Mouse (Mus musculus): ENCODE measurements around the gene Tspyl3.

The Tspyl3 gene

GRCm38 (mm10) chr2:153225595-153225953, 333 bp upstream of the Tspyl3 start:
- DNase-seq, result no peak

DNA sequence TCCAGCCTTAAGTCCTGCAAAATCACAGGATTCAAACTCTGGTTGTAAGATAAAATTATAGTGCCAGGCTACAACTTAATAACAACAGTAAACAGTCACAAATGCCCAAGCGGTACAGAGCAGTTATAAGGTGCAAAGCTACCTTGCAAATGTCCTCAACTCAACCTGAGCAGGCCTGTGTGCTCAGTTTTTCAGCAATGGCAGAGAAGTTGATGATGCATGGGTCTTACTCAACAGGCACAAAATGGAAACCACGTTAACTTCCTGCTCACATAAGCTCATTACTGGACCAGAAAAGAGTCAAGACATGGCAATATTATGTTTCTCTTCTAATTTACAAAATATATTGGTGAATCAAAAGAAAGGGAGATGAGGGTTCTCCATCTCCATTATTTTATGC, 2.7 kb downstream of the Tspyl3 start:
- DNase-seq, result no peak

- DNase-seq, result no peak
Measured at GRCm38 (mm10) chr2:153222130-153222529, 3.1 kb downstream of the Tspyl3 start.

GRCm38 (mm10) chr2:153221620-153222019, 3.6 kb downstream of the Tspyl3 start:
- no peak for DNase-seq

GRCm38 (mm10) chr2:153218516-153218915, 6.7 kb downstream of the Tspyl3 start:
- DNase-seq, result no peak

DNA sequence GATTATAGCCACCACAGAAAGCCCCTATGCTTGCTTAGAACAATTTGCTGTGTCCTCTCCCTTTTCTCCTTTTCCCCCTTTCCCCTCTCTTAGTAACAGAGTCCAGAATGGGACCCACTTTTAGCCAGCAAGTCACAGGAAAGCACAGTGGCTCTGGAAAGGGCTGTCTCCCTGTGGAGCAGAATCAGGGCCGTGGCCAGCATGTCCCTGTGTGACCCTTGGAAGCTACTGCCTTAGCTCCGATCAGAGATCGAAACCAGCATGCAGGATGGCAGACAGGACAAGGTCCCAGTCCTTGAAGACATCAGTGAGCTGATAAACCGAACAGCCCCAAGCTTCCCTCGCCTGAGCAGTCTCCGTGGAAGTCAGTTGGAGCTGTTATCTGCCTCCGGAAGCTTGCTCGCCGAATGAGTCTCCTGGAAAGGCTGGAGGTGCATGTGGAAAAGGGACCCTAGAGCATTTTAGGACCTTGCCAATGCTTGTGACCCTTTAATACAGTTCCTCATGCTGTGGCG, 7.4 kb downstream of the Tspyl3 start:
- no peak for DNase-seq

DNA sequence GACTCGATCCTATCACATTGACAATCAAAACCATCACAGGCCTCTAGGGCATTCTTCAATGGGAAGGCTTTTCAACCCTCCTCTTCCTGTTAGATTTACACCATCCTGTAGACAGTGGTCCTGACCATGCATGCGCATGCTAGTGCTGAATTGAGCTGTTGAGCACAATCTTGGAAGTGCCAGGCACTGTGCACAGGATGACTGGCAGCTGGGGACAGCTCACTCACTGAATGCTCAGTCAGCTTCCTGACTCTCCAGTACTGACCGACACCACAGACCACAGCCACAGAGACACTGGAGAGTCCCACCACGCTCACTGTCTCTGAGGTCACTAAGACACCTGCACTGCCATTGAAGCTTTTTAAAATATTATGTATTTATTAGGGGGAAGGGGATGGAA, 9.8 kb downstream of the Tspyl3 start:
- no peak for DNase-seq

DNA sequence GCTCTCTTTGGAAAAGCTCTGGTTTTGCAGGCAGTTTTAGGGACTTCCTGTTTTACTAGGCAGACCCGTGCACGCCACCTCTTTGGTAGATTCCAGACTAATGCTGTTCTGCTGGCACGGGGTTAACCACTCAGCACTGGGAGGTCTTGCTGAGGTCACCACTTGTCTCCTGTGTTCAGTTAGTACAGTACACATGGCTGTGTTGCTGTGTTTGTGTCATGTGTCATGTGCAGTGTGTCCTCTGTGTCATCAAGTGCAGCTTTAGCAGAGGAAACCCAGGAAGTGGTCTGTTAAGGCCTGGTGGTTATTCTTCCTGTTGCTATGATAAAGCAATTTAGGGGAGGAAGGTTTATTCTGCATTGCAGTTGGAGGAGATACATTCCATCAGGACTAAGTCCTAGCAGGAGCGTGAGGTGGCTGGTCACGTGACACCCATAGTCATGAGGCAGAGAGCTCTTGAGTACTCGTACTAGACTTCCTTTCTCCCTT, 10.4 kb downstream of the Tspyl3 start:
- no peak for DNase-seq

GRCm38 (mm10) chr2:153213351-153213750, 11.9 kb downstream of the Tspyl3 start:
- DNase-seq, result no peak

- DNase-seq, result no peak
Measured at GRCm38 (mm10) chr2:153211451-153211850, 13.8 kb downstream of the Tspyl3 start.

GRCm38 (mm10) chr2:153209286-153209685, 16.0 kb downstream of the Tspyl3 start:
- no peak for DNase-seq

DNA sequence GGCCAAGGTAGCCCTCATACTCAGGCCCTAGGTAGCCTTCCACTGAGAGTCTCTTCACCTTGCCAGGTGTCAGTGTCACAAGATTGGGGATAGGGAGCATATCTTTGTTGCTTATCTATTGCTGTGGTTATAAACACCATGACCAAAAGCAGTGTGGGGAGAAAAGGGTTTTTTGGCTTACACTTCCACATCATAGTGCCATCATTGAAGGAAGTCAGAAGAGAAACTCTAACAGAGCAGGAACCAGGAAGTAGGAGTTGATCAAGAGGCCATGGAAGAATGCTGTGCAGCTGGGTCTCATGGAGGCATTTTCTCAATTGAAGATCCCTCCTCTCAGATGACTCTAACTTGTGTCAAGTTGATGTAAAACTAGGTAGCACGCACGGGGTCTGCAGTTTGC, 17.1 kb downstream of the Tspyl3 start:
- DNase-seq, result no peak

GRCm38 (mm10) chr2:153202766-153203165, 22.5 kb downstream of the Tspyl3 start:
- DNase-seq, result no peak

- DNase-seq, result no peak
Measured at GRCm38 (mm10) chr2:153199114-153199513, 26.1 kb downstream of the Tspyl3 start.

- DNase-seq, result no peak
Measured at GRCm38 (mm10) chr2:153198485-153198884, 26.8 kb downstream of the Tspyl3 start.

DNA sequence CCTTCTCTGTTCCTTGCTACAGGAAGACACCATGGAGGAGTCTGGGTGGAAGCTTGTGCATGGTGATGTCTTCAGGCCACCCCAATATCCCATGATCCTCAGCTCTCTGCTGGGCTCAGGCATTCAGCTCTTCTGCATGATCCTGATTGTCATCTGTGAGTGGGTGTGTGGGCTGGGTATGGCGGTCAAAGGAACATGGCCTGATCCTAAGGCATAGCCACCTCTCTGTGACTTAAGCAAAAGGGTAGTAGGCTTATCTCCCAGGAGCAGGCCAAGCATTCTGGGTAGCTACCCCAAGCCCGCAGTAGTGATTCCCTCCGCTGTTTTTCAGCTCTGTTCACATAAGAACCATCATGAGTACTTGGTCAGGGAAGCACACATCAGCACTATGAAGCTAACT, 31.0 kb downstream of the Tspyl3 start:
- DNase-seq, result no peak

- DNase-seq, result no peak
Measured at GRCm38 (mm10) chr2:153191242-153191641, 34.0 kb downstream of the Tspyl3 start.

DNA sequence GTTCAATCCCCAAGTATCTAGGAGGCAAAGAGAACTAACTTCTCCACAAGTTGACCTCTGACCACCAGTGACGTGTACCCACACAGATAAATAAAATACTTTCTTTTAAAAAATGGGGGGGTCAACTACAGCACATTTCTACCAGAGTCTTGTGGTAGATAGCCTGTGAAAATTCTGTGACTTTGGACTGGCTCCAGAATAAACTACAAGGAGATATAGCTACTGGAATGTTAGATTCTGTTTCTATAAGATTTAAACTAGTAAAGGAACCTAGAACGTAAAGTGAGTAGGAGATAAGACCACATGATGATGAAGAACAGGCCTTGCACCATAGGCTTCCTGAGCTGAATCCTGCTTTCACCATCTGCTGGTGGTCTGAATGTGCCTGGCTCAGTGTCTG, 37.4 kb downstream of the Tspyl3 start:
- DNase-seq, result no peak

DNA sequence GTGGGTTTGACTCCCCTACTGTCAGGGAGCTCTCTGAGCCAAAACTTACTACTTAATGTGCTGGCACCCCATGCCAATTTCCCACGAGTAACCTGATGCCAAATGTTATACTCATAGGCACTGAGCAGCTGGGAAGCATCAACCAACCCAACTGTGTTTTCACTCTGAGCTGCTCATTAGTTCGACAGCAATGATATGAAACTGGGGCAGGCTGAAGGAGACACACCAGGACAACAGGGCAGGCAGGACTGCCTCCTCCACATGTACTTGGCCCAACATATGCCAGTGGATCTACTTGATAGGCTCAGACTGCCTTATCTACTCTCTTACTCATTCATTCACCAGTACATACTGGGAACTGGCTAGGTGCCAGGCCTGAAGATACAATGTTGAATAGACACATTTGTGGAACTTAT, 39.1 kb downstream of the Tspyl3 start:
- DNase-seq, result no peak

DNA sequence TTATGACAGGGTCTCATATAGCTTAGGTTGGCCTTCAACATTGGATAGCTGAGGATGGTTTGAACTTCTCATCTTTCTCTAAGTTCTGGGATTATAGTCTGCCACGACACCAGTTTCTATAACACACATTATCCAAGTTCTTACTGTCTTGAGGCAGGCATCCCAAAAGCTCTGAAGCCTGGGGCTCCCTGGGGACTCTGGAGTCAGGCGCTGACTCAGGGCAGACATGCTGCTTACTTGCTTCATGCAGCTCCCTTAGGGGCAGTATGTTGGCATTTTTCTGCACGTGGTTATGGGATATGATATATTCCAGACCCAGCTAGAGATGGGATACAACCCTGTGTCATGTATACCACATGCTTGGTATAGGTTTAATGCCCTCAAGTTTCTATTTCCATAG, 45.3 kb downstream of the Tspyl3 start:
- no peak for DNase-seq

- peak; percentile 53 to 55 for DNase-seq
Measured at GRCm38 (mm10) chr2:153179126-153179860, 45.9 kb downstream of the Tspyl3 start.

DNA sequence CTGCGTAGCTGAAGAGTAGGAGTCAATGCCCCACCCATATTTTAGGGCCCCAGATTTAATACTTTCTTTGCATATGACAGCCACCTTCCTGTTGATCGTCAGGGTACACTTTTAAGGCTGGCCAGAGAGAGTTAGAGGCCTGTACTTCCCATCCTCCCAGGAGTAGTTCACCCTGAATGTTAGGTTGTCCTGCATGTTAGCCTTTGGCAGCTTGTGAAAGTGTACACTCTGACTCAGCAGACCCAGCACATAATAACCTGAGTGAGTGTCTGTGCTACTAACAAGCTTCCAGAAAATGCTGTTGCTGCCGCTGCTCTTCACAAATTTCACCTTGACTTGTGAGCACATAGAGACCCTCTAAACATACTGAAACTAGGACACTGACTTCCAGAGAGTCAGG, 48.1 kb downstream of the Tspyl3 start:
- DNase-seq, result no peak

GRCm38 (mm10) chr2:153175995-153176570, 49.2 kb downstream of the Tspyl3 start:
- DNase-seq, result no peak

Measured in kidney, adult 8-10 months (tissue).